Mouse (Mus musculus): ENCODE results near the gene Aqp2.

GRCm38 (mm10) chr15:99569123-99569522 lies 9.7 kb upstream of the Aqp2 start:
- no peak for TF ChIP-seq CTCF (IDR thresholded peaks at IDR 0.05; ENCODE audit: low read depth, low read length)
- TF ChIP-seq GATA1 (IDR thresholded peaks at IDR 0.05; ENCODE audit: borderline replicate concordance, low read length), result no peak
- no peak for TF ChIP-seq POLR2AphosphoS5 (IDR thresholded peaks at IDR 0.05; ENCODE audit: insufficient replicate concordance, low read depth, low read length)

Data from G1E (cell line).